Mouse (Mus musculus): ENCODE measurements around the gene Gpd1.
"Not testable (repeated sequence)": the region's sequence is repeated elsewhere in the genome, so short reads cannot be mapped to it uniquely, and the experiment has no call there.

The Gpd1 gene

DNA sequence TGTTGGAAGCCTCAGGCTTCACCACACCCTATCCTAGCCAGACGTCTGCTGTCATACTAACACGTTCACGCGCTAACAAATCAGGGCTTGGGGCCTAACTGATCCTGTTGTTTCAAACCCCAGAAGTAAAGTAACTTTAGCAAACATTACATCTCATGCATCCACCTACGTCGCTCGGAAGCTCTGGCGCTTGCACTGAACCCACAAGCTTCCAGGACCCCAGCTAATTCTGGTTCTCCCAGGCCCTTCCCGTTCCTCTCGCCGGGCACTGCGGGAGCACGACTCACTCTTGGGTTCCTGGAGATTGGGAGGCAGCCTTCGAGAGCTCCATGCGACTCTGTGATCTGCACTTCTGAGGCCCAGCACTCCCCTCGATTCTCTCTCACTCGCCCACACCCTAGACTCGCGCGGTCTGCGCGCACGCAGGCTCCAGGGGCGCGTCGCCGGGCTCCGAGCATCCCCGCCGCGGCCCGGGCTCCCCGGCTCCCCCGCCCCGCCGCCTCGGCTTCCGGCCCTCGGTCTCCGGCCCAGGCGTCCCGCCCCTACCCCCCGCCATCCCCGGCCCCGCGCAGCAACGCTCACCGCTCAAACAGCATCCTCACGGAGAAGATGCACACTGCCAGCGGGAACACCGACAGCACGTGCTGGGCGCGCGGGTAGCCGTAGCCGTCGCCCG, 54.4 kb downstream of the Gpd1 start:
- peak; percentile 14 to 23 for DNase-seq (ENCODE audit: low spot score in 2 of 2)

DNA sequence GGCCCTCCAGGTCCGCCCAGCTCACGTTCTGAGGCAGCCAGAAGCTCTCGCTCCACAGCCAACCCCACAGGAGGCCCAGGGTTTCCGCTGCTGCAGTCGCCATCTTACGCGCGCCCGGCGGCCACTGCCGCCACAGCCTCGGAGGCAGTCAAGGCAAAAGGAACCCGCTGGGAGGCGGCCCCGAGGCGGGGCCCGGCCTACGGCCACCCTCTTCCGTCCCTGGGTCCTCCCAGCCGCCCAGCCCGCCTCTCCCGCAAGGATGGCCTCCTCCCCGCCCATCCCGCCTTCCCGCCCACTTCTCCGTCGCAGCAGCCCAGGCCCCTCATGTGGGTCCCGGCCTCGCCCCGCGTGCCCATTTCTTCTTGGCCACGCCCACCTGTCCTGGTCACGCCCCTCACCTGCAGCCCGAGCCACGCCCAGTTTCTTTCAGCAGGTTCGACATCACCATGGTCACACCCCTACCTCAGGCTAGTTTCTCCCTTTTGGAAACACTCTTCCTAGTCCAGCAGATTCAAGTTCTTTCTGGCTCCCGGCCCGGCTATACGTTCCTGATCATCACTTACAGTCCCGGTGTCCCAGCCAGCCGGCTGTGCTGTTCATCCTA, 55.1 kb downstream of the Gpd1 start:
- peak; percentile 72 to 80 for DNase-seq (ENCODE audit: low spot score in 2 of 2)

DNA sequence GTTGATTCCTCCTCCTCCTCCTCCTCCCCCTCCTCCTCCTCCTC, 55.4 kb downstream of the Gpd1 start, which contains the start of gene Cers5:
Gene Cers5, minus strand, starts transcription at position 5 of the 44 bp plus-strand sequence.
- not testable (repeated sequence) for DNase-seq (ENCODE audit: low spot score in 2 of 2)

DNA sequence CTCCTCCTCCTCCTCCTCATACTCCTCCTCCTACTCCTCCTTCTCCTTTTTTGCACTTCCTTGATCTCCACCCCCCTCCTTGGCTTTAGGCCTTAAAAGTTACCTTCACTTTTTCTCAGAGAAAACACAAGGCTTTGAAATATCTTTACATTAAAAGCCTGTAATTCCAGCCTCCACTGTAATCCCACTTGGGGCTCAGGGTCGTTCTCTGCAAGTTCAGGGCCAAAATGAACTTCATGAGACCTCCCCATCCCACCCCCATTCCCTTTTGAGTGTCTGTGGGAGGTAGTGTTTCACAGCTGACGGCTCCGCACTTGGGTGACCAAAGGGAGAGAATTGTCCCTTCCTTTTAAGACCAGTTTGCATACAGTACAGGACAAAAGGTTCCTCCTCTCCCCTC, 55.6 kb downstream of the Gpd1 start:
- no peak for DNase-seq (ENCODE audit: low spot score in 2 of 2)
